Mouse (Mus musculus): ENCODE results near the gene Olfr802. TPM values are rescaled to one million over a fixed set of nuclear protein-coding genes. Genes with fewer than 3 reads are reported as not detected.

The Olfr802 gene
- not detected for polyA plus RNA-seq (2014; fragmentation: Illumina TruSeq; extraction: RNeasy Lipid Tissue Mini Kit (QIAGEN cat#74804); ENCODE audit: low read depth, low replicate concordance)

GRCm38 (mm10) chr10:129688069-129688468 lies at the start of gene Olfr802:
TSS of gene Olfr802 (minus strand) at chr10:129688169.

GRCm38 (mm10) chr10:129729275-129729674 lies 41.3 kb upstream of the Olfr802 start, which contains the start of gene Olfr805:
TSS of gene Olfr805 (minus strand) at chr10:129729375.

DNA sequence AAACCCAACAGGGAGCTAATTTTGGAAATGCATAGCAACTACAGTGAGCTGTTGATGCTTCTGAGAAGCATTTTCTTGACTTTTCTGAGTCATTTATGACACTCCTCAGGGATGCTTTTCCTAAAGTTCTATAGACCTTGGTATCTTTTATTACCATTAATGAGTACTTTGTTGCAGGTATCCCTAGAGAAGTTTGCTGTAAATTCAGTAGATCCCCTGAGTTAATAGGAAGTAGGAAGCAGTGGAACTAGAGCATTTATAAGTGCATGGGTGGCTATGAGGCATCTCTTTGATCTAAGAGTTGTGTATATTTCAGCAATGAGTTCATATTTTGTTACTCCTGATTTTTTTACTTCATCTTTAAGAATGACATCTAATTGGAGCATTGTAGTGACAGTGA lies 14.9 kb upstream of the Olfr802 start, which contains the start of gene Olfr804:
Olfr804 (plus strand) TSS at position 301 of the 400 bp plus-strand sequence.

DNA sequence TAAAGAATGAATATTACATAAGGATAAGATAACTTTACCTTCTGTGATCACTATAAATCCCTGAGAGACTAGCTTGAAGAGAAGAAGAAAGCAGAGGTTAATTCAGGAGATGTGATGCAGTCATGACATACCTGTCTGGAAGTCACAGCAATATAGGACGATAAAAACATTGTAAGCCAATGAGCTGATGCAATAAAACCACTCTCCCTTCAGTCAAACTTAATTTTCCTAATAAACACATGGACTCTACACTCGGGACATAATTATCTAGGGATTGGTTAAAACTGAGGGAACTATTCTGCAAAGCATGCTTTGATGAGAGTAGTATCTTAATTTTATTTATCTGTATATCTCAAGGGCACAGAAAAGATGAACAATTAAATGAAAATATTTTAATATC lies 6.2 kb upstream of the Olfr802 start, which contains the start of gene Olfr803:
Olfr803 (minus strand) TSS at position 101 of the 400 bp plus-strand sequence.

GRCm38 (mm10) chr10:129673765-129674164 lies 14.2 kb downstream of the Olfr802 start, which contains the start of gene Olfr801:
TSS of gene Olfr801 (minus strand) at chr10:129673865.

DNA sequence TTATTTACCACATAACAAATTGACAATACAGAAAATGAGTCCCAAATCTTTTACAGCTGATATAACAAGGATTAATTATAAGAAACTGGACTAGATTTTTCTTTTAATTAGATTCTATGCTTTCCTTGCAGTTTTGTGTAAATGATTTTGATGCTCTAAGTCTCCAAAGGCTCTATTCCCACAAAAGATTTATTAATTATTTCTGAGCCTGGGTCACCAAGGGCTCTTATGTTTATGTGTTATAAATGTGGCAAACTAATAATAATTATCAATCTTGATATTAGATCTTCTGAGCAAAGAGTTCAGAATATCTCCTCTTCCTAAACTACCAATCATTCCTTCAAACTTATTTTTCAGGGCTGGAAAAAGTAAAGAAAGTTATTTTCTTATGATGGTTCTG lies 30.6 kb downstream of the Olfr802 start, which contains the start of gene Olfr800:
Olfr800 (plus strand) TSS at position 301 of the 400 bp plus-strand sequence.

GRCm38 (mm10) chr10:129637184-129637583 lies 50.8 kb downstream of the Olfr802 start, which contains the start of gene Olfr799:
TSS of gene Olfr799 (plus strand) at chr10:129637484.

DNA sequence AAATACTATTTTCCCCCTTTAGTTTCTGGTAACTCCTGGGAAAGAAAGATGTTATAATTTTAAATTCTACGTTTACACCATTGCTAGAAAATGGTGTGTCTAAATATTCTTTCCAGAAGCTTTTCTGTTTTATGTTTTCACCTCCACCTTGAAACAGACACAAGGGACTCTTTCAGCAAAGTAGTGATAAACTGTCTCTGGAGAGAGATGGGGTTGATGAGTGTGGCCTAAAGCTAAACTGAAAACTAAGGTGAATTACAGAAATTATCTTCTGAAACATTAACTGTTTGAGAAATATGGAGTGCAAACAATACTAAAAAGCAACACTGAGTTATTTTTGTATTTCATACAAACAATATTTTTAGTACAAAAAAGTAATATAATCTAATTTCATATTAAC lies 60.1 kb downstream of the Olfr802 start, which contains the start of gene Olfr798:
Olfr798 (minus strand) TSS at position 101 of the 400 bp plus-strand sequence.

Other genes starting within 250 kb of the Olfr802 start
- not detected for gene Olfr787, start 226.3 kb downstream of the Olfr802 start, polyA plus RNA-seq (2014; fragmentation: Illumina TruSeq; extraction: RNeasy Lipid Tissue Mini Kit (QIAGEN cat#74804); ENCODE audit: low read depth, low replicate concordance)
- gene Olfr788, start 217.2 kb downstream of the Olfr802 start, polyA plus RNA-seq (2014; fragmentation: Illumina TruSeq; extraction: RNeasy Lipid Tissue Mini Kit (QIAGEN cat#74804); ENCODE audit: low read depth, low replicate concordance), result not detected
- gene Olfr789, start 203.4 kb downstream of the Olfr802 start, polyA plus RNA-seq (2014; fragmentation: Illumina TruSeq; extraction: RNeasy Lipid Tissue Mini Kit (QIAGEN cat#74804); ENCODE audit: low read depth, low replicate concordance), result not detected
- gene Olfr790, start 189.7 kb downstream of the Olfr802 start, polyA plus RNA-seq (2014; fragmentation: Illumina TruSeq; extraction: RNeasy Lipid Tissue Mini Kit (QIAGEN cat#74804); ENCODE audit: low read depth, low replicate concordance), result not detected
- not detected for gene Olfr791, start 166.4 kb downstream of the Olfr802 start, polyA plus RNA-seq (2014; fragmentation: Illumina TruSeq; extraction: RNeasy Lipid Tissue Mini Kit (QIAGEN cat#74804); ENCODE audit: low read depth, low replicate concordance)
- not detected for gene Olfr792, start 149.0 kb downstream of the Olfr802 start, polyA plus RNA-seq (2014; fragmentation: Illumina TruSeq; extraction: RNeasy Lipid Tissue Mini Kit (QIAGEN cat#74804); ENCODE audit: low read depth, low replicate concordance)
- gene Olfr794, start 120.5 kb downstream of the Olfr802 start, polyA plus RNA-seq (2014; fragmentation: Illumina TruSeq; extraction: RNeasy Lipid Tissue Mini Kit (QIAGEN cat#74804); ENCODE audit: low read depth, low replicate concordance), result not detected
- gene Olfr796, start 75.6 kb downstream of the Olfr802 start, polyA plus RNA-seq (2014; fragmentation: Illumina TruSeq; extraction: RNeasy Lipid Tissue Mini Kit (QIAGEN cat#74804); ENCODE audit: low read depth, low replicate concordance), result not detected
- gene Olfr798, start 60.2 kb downstream of the Olfr802 start, polyA plus RNA-seq (2014; fragmentation: Illumina TruSeq; extraction: RNeasy Lipid Tissue Mini Kit (QIAGEN cat#74804); ENCODE audit: low read depth, low replicate concordance), result not detected
- gene Olfr799, start 50.7 kb downstream of the Olfr802 start, polyA plus RNA-seq (2014; fragmentation: Illumina TruSeq; extraction: RNeasy Lipid Tissue Mini Kit (QIAGEN cat#74804); ENCODE audit: low read depth, low replicate concordance), result not detected
- gene Olfr800, start 30.5 kb downstream of the Olfr802 start, polyA plus RNA-seq (2014; fragmentation: Illumina TruSeq; extraction: RNeasy Lipid Tissue Mini Kit (QIAGEN cat#74804); ENCODE audit: low read depth, low replicate concordance), result not detected
- not detected for gene Olfr801, start 14.3 kb downstream of the Olfr802 start, polyA plus RNA-seq (2014; fragmentation: Illumina TruSeq; extraction: RNeasy Lipid Tissue Mini Kit (QIAGEN cat#74804); ENCODE audit: low read depth, low replicate concordance)
- not detected for gene Olfr803, start 6.1 kb upstream of the Olfr802 start, polyA plus RNA-seq (2014; fragmentation: Illumina TruSeq; extraction: RNeasy Lipid Tissue Mini Kit (QIAGEN cat#74804); ENCODE audit: low read depth, low replicate concordance)
- gene Olfr804, start 15.0 kb upstream of the Olfr802 start, polyA plus RNA-seq (2014; fragmentation: Illumina TruSeq; extraction: RNeasy Lipid Tissue Mini Kit (QIAGEN cat#74804); ENCODE audit: low read depth, low replicate concordance), result not detected
- gene Olfr805, start 41.2 kb upstream of the Olfr802 start, polyA plus RNA-seq (2014; fragmentation: Illumina TruSeq; extraction: RNeasy Lipid Tissue Mini Kit (QIAGEN cat#74804); ENCODE audit: low read depth, low replicate concordance), result not detected
- not detected for gene Olfr806, start 53.8 kb upstream of the Olfr802 start, polyA plus RNA-seq (2014; fragmentation: Illumina TruSeq; extraction: RNeasy Lipid Tissue Mini Kit (QIAGEN cat#74804); ENCODE audit: low read depth, low replicate concordance)
- gene Olfr807, start 69.6 kb upstream of the Olfr802 start, polyA plus RNA-seq (2014; fragmentation: Illumina TruSeq; extraction: RNeasy Lipid Tissue Mini Kit (QIAGEN cat#74804); ENCODE audit: low read depth, low replicate concordance), result not detected
- not detected for gene Olfr808, start 77.3 kb upstream of the Olfr802 start, polyA plus RNA-seq (2014; fragmentation: Illumina TruSeq; extraction: RNeasy Lipid Tissue Mini Kit (QIAGEN cat#74804); ENCODE audit: low read depth, low replicate concordance)
- gene Olfr809, start 86.5 kb upstream of the Olfr802 start, polyA plus RNA-seq (2014; fragmentation: Illumina TruSeq; extraction: RNeasy Lipid Tissue Mini Kit (QIAGEN cat#74804); ENCODE audit: low read depth, low replicate concordance), result not detected
- not detected for gene Olfr810, start 106.7 kb upstream of the Olfr802 start, polyA plus RNA-seq (2014; fragmentation: Illumina TruSeq; extraction: RNeasy Lipid Tissue Mini Kit (QIAGEN cat#74804); ENCODE audit: low read depth, low replicate concordance)
- gene Olfr811, start 116.2 kb upstream of the Olfr802 start, polyA plus RNA-seq (2014; fragmentation: Illumina TruSeq; extraction: RNeasy Lipid Tissue Mini Kit (QIAGEN cat#74804); ENCODE audit: low read depth, low replicate concordance), result not detected
- gene Olfr812, start 157.9 kb upstream of the Olfr802 start, polyA plus RNA-seq (2014; fragmentation: Illumina TruSeq; extraction: RNeasy Lipid Tissue Mini Kit (QIAGEN cat#74804); ENCODE audit: low read depth, low replicate concordance), result not detected
- gene Olfr813, start 167.2 kb upstream of the Olfr802 start, polyA plus RNA-seq (2014; fragmentation: Illumina TruSeq; extraction: RNeasy Lipid Tissue Mini Kit (QIAGEN cat#74804); ENCODE audit: low read depth, low replicate concordance), result not detected
- gene Olfr814, start 191.7 kb upstream of the Olfr802 start, polyA plus RNA-seq (2014; fragmentation: Illumina TruSeq; extraction: RNeasy Lipid Tissue Mini Kit (QIAGEN cat#74804); ENCODE audit: low read depth, low replicate concordance), result not detected
- gene Olfr815, start 217.7 kb upstream of the Olfr802 start, polyA plus RNA-seq (2014; fragmentation: Illumina TruSeq; extraction: RNeasy Lipid Tissue Mini Kit (QIAGEN cat#74804); ENCODE audit: low read depth, low replicate concordance), result not detected
- gene Olfr816, start 227.4 kb upstream of the Olfr802 start, polyA plus RNA-seq (2014; fragmentation: Illumina TruSeq; extraction: RNeasy Lipid Tissue Mini Kit (QIAGEN cat#74804); ENCODE audit: low read depth, low replicate concordance), result not detected

All from adrenal gland, adult 10 weeks (tissue).